Comparison of ENCODE assay signal across 17 mouse cellular contexts in the genomic region with DNA sequence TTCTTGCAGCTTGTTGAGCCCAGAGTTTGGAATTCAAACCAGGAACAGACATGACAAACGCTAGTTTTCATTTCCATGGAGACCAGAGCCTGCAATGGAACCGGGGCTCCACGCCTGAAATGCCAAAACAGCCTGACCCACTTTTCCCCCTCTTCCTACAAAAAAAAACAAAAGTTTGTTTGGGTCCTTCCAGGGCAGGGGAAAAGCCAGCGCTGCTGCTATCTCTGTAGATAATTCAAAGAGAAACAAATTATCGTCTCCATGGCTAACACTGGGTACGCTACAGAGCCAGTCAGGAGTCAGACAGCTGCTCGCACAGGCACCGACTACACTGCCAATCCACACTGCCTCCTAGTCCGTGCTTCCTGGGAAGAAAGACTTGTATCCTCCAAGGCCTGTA.
DNase-seq lines count a peak whose midpoint lies in the region; ATAC-seq and TF ChIP-seq lines count a peak whose summit lies in the region.
"Had no signal": no experiment of that assay in that cellular context is flagged by ENCODE, and none has a peak within 500 bp of the region (broad histone marks: within the 10 kb centered on the region; RNA-seq: fewer than 3 reads in every experiment).

No protein-coding gene starts in this region.

- peaks cover 71% of the 10 kb centered on the region for H3K4me1 ChIP-seq in forebrain, embryonic 15.5 days
- 0 out of 2 replicates have a peak, but pooled peaks cover 4% of the 10 kb centered on the region for H3K4me1 ChIP-seq in forebrain, embryonic 10.5 days
- H3K4me1 ChIP-seq in olfactory bulb, adult 2 months (ENCODE audit: control insufficient read depth, insufficient read depth, low read length): peaks cover 31% of the 10 kb centered on the region

- H3K9me3 ChIP-seq in forebrain, embryonic 15.5 days: no peaks in the 10 kb centered on the region
- no peaks in the 10 kb centered on the region for H3K9me3 ChIP-seq in forebrain, embryonic 10.5 days
- H3K9me3 ChIP-seq: embryonic facial prominence, embryonic 12.5 days; limb, embryonic 12.5 days had no signal

- no peak overlapping the region for H3K4me3 ChIP-seq in forebrain, embryonic 15.5 days
- no peak overlapping the region for H3K4me3 ChIP-seq in forebrain, embryonic 10.5 days
- peak overlapping the region; percentile 24; the same call in 1 of the 2 replicates for H3K4me3 ChIP-seq in layer of hippocampus, adult 2 months
- H3K4me3 ChIP-seq in olfactory bulb, adult 2 months (ENCODE audit: insufficient read depth, low read depth, low read length): no peak overlapping the region
- H3K4me3 ChIP-seq: embryonic facial prominence, embryonic 12.5 days; limb, embryonic 12.5 days had no signal

- H3K4me2 ChIP-seq in forebrain, embryonic 15.5 days (replicated peaks): no peak overlapping the region
- H3K4me2 ChIP-seq: embryonic facial prominence, embryonic 12.5 days; limb, embryonic 12.5 days had no signal

- WGBS in forebrain, embryonic 15.5 days: 57% methylated on average over 9 of the region's 9 CpGs
- WGBS in forebrain, embryonic 10.5 days: 84% methylated on average over 9 of the region's 9 CpGs
- WGBS in olfactory bulb, adult 2 months: 11% methylated on average over 9 of the region's 9 CpGs

- no peak for TF ChIP-seq POLR2A in olfactory bulb, adult 2 months (IDR thresholded peaks at IDR 0.05; ENCODE audit: insufficient read depth, low read depth, low read length)

- 0 out of 2 replicates have a peak overlapping the region, but pooled peaks have one; percentile 3 for H3K27ac ChIP-seq in forebrain, embryonic 15.5 days (replicated peaks)
- no peak overlapping the region for H3K27ac ChIP-seq in forebrain, embryonic 10.5 days
- H3K27ac ChIP-seq in layer of hippocampus, adult 2 months: peak overlapping the region; percentile 99
- peak overlapping the region; percentile 27; the same call in 1 of the 2 replicates for H3K27ac ChIP-seq in olfactory bulb, adult 2 months (ENCODE audit: insufficient read depth, low read depth, low read length)
- H3K27ac ChIP-seq: embryonic facial prominence, embryonic 12.5 days; limb, embryonic 12.5 days; liver, embryonic 14.5 days had no signal

- ATAC-seq in forebrain, embryonic 15.5 days (replicated peaks): no peak

- TF ChIP-seq CTCF in layer of hippocampus, adult 2 months (conservative IDR thresholded peaks at IDR 0.05): no peak
- TF ChIP-seq CTCF in olfactory bulb, adult 2 months (IDR thresholded peaks at IDR 0.05; ENCODE audit: insufficient read depth, low read depth, low read length): no peak

- H3K9ac ChIP-seq in forebrain, embryonic 15.5 days (replicated peaks): no peak overlapping the region
- H3K9ac ChIP-seq: embryonic facial prominence, embryonic 12.5 days; limb, embryonic 12.5 days; liver, embryonic 14.5 days had no signal

- no peaks in the 10 kb centered on the region for H3K27me3 ChIP-seq in forebrain, embryonic 15.5 days
- H3K27me3 ChIP-seq in forebrain, embryonic 10.5 days (ENCODE audit: poor library complexity, severe bottlenecking): 0 out of 2 replicates have a peak, but pooled peaks cover 1% of the 10 kb centered on the region
- H3K27me3 ChIP-seq: embryonic facial prominence, embryonic 12.5 days; limb, embryonic 12.5 days had no signal

- no peaks in the 10 kb centered on the region for H3K36me3 ChIP-seq in forebrain, embryonic 15.5 days
- no peaks in the 10 kb centered on the region for H3K36me3 ChIP-seq in forebrain, embryonic 10.5 days (replicated peaks)
- H3K36me3 ChIP-seq: embryonic facial prominence, embryonic 12.5 days; limb, embryonic 12.5 days had no signal

- no peak for DNase-seq in forebrain, embryonic 10.5 days (ENCODE audit: extremely low spot score, low spot score)
- DNase-seq in layer of hippocampus, adult 2 months (ENCODE audit: low spot score in 2 of 2): peak in 1 of 2 experiments; percentile 64
- no peak for DNase-seq in layer of hippocampus, postnatal 36 days
- DNase-seq in right cerebral cortex, adult 18-20 months: peak; percentile 47
- no peak for DNase-seq in right cerebral cortex, postnatal 4 days
- no peak for DNase-seq in liver
- DNase-seq: adrenal gland, postnatal 25 days; B cell, adult 2 months; gastrocnemius, postnatal 14 days; kidney, postnatal 10 days; midbrain, embryonic 14.5 days; thymus, postnatal 36 days had no signal
